Mouse (Mus musculus): Measurements from ENCODE around the gene Tk1.
A peak's percentile ranks its signal among the peaks of the same experiment; 100 is the strongest.
"Not testable (repeated sequence)": the region's sequence is repeated elsewhere in the genome, so short reads cannot be mapped to it uniquely, and the experiment has no call there.

The Tk1 gene

DNA sequence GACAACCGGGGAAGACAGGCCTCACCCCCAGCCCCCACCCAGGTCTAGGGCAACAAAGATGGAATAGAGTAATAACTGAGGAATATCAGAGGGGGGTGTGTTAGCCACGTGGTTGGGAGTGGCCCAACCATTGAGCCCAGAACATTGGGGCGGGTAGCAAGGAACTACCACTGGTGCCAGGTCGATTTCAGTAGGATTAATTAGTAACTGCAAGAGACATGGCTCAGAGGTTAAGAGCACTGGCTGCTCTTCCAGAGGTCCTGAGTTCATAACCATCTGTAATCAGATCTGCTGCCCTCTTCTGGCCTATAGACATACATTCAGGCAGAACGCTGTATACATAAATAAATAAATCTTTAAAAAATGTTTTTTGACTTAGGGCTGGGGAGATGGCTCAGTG is 20.7 kb upstream of the Tk1 start:
- DNase-seq (ENCODE audit: low spot score) = no peak

DNA sequence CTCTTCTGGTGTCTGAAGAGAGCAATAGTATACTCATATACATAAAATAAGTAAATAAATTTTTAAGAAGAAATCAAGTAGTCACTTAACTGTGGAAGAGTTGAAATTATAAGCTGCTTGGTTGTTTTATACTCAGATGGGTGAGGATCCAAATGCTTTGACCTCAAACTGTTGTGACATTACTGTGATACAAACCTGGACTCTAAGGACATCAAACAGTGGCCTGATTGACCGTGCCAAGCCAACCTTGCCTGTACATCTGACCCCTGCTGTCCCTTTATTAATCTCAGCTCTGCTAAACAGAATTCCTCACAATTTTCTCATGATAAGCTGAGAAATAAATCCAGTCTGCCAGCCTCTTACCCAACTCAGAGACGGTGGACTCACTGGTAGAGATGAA is 19.8 kb upstream of the Tk1 start:
- DNase-seq (ENCODE audit: low spot score) = no peak

DNA sequence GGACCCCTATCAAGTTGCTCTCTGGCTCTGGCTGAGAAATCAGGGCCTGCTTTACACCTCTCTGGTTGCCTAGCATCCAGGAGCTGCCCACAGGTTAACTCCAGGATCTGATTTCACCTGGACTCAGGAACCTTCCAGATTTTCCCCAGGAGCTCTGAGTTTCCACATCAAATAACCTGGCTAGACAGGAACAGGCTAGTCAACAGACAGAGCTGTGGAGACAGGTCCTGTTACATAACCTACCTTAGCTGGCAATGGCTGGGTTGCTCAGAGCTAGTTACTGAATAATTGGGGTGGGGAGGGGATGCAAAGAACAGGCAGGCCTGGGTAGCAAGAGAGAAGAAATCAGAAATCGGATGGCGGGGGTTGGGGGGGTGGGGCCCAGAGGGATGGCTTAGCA is 19.1 kb upstream of the Tk1 start:
- no peak for DNase-seq (ENCODE audit: low spot score)

DNA sequence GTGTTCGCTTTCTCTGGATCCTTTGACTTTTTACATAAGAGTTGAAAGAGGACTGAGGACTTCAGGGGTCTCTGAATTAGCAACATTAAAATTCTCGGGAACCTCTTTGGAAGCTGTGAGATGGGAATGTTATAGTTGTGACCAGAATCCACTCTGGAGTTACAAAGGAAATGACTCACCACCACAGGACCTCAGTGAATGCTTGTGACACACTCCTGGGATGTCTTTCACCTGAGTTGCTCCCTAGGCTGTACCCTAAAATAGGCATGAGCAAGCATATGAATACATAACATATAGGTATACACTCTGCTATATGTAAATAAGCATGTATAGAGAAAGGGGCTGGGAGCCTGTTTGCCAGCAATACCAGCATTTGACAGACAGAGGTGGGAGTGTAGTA is 17.5 kb upstream of the Tk1 start:
- DNase-seq (ENCODE audit: low spot score) = no peak

DNA sequence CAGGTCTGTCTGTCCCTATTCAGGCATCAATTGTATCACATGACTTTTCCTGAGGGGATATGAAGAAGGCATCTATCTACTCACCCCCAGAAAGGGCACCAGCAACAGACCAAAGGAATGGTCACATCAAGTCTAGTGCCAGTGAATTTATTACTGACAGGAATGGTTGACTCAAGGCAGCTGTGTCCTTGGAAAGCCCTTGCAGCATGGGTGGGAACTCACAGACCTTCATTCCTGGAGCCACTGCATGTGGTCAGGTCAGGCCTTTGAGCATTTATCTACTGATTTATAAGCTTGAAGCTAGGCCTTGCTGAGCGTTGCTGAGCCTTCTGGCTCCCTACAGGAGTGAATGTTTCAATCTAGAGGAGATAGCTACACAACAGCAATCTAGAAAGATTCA is 15.0 kb upstream of the Tk1 start:
- no peak for DNase-seq (ENCODE audit: low spot score)

DNA sequence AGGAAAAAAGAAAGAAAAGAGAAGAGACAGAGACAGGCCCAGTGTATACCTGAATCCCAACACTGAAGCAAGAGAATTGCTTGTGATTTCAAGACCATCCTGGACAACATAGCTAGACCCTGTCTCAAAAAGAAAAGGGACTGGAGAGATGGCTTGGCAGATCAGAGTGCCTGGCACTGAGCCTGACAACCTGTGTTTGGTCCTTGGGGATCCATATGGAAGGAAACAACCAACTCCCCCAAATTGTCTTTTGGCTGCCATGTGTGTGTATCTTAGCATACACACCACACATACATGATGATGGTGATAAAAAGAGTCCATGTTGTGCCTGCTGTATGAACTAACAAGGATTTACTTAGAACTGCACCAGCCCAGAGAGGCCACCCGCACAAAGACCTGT is 13.1 kb upstream of the Tk1 start:
- no peak for DNase-seq (ENCODE audit: low spot score)

DNA sequence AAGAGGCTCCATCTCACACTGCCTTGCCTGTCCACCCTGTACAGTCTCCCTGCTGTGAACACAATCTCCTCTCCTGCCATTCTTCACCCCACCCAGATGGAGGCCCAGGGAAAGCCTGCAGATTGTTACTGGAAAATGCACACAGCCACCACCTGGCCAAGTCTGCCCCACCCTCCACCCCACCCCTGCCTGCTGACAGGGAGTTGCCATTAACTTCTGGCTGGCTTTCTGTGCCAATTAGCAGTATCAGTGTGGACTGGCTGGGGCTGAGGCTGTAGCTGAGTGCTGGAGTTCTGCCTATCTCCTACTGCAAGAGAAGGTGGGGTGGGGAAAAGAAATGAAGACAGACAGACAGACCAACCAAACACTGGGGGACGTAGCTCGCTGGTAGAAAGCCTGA is 12.7 kb upstream of the Tk1 start:
- DNase-seq (ENCODE audit: low spot score) = no peak

DNA sequence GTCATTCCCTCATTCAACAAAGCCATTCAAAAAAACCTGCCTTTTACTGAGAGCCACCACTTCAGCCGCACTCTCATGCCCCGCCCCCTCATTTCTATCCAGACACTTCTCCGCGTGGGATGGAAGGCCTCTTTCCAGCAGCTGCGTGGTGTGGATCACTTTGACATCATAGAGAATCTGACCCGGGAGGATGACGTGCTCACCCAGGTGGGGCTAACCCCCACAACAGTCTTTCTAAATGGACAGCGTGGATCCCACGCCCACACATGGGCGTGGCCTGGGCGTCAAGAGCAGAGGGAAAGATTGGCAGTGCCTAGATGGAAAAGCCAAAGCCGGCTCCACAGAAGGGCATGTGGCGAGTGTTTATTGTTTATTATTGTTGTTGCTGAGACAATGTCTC is 10.4 kb upstream of the Tk1 start:
- no peak for DNase-seq (ENCODE audit: low spot score)

DNA sequence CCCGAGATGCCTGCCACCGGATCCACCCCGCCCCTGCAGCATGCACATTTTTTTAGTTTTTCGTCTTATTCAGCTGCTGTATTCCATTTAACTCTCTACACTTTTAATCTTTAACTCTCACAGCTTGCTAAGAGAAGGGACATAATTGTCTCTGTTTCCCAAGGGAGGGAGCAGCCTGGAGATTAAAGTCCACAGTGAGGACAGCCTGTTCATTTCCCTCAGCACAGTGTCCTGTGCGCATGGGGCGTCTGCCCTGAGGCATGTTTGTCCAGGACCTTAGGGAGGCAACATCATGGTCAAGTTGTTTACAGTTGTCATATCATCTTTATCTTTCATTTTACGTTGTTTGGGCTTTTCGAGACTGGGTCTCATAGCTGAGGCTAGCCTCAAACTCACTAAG is 8.2 kb upstream of the Tk1 start:
- no peak for DNase-seq (ENCODE audit: low spot score)

DNA sequence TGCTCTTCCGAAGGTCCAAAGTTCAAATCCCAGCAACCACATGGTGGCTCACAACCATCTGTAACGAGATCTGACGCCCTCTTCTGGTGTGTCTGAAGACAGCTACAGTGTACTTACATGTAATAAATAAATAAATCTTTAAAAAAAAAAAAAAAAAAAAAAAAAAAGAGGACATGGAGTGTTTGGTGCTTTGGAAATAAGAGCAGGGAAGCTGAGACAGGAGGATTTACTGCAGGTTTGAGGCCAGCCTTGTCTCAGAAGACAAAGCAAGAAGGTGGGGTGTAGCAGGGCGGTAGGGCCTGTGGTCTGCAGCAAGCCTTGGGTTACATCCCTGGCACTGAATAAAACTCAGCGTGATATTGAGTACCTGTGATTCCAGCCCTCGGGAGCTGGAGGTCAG is 7.6 kb upstream of the Tk1 start:
- DNase-seq (ENCODE audit: low spot score) = not testable (repeated sequence)

DNA sequence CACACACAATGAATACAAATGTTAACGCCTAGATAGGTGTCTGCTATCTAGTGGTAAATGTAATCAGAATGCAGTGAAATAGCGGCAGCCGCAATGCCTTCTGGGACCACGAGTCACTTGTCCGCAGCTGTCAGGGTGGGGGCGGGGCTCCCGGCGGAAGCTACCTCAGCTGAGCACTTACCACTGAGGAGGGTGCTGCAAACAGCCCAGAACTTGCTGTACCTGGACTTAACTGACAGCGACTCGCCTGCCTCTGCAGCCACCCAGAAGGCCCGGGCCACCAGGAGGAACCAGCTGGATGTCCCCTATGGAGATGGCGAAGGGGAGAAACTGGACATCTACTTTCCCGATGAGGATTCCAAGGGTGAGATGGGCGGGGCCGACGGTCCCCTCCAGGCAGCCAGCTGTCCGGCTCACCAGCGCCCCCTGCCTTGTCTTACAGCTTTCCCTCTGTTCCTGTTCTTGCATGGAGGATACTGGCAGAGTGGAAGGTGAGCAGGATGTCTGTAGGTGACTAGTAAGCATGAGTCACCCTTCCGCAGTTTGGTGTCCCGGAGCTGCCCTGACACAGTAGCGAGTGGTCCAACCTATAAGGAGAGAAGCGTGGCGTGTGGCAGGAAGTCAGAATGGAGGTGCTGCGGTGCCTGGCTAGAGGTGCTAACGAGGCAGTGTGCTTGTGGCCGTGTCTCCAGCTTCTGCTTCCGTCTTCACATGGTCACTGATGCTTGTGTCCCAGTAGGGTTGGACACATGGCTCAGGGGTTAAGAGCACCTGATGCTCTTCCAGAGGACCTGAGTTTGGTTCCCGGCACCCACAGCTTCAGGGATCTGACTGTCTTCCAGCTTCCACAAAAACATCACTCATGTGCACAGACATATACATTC is 6.4 kb upstream of the Tk1 start:
- no peak for DNase-seq (ENCODE audit: low spot score)

DNA sequence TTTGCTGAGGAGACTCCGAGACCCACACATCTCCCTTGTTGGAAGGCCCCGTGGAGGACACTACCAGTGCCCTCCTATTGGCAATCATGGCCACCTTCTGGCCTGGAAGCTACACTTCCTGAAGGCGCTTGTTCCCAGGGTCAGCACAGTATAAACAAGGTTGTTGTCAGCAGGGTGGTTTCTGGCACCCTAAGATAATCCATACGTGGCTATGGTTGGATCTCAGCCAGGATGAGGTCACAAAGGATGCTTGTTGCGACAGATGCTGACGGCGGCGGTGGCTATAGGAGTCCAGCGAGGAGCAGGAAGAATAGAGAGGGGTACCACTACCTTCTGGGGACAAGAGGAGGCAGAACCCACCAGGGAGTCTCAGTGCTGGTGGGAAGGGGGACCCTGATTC is 4.5 kb upstream of the Tk1 start:
- no peak for DNase-seq (ENCODE audit: low spot score)

DNA sequence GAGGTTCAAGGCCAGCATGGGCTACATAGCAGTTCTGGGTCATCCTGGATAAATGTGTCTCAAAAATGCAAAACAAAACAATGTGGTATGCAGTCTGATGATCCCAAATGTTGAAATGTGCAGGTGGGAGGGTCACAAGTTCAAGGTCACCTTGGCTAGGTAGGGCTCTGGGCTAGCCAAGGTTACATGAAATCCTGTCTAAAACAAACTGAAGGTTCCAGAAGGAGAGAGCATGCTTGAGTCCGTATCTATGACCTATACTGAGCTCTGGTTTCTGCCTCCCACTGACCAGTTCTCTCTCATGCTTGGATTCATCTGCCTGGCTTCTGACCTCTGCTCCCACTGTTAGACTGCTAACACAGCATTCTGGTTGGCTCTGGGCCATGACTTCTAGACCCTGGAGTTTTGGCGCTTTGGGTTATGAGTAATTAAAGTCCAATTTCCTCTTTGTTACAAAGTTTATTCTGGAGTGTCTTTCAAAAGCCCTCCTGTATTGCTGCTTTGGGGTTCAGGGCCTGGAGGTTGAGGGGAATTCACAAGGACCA is 3.9 kb upstream of the Tk1 start:
- DNase-seq (ENCODE audit: low spot score) = no peak

DNA sequence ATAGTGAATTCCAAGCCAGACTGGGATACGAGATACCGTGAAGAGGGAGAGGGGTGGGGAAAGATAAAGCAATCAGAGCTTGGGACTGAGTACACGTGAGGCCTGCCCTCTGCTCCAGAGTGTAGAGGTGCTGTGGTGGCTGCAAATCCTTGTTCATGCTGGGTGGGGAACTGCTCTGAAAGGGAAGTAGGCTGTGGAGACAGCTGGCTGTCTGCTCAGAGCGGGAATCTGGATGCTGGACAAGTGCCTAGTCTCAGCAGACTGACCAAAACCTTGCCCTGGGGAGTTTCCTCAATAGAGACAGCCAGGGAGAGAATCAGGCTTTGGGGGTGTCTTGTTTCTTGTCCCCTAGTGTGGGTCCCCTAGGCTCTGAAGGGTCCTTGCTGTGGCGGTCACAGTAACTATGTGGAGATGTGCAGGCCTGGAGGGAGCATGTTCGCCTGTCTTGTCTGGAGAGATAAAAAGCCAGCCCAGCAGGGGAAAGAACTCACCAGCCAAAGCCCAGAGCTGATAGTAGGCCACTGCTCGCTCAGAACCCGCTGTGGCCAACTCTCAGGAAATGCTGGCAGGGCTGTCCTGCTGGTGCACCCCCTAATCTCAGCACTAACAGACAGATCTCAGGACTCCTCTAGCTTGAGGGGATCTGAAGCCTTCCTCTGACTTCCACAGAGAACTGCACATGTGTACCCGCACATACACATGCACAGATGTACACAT is 3.2 kb upstream of the Tk1 start:
- DNase-seq (ENCODE audit: low spot score) = no peak

DNA sequence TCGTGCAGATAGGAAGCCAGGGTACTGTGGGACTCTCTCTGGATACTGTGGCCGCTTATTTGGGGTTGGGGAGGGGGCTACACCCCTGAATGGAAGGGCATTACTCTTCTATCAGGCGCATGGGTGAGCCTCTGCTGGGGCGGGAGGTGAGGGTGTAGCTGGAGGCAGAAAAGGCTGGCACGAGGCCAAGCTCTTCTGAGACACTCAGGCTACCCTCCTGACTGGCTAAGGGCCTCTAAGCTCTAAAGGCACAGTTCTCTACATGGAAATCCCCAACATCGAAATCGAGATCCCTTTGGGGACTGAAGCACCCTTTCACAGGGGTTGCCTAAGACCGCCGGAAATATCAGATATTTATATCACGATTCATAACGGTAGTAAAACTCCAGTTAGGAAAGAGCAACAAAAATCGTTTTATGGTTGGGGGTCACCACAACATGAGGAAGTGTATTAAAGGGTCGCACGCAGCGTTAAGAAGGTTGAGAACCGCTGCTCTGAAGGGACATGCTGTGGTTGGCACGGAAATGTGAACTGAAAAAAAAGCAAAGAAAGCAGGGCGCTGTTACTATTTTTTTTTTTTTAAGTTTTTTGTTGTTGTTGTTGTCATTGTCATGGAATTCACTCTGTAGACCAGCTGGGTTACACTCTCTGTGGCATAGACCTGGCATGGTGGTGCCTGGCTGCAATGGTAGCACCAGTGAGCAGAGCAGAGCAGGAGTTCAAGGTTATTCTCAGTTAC is 2.4 kb upstream of the Tk1 start:
- no peak for DNase-seq (ENCODE audit: low spot score)

DNA sequence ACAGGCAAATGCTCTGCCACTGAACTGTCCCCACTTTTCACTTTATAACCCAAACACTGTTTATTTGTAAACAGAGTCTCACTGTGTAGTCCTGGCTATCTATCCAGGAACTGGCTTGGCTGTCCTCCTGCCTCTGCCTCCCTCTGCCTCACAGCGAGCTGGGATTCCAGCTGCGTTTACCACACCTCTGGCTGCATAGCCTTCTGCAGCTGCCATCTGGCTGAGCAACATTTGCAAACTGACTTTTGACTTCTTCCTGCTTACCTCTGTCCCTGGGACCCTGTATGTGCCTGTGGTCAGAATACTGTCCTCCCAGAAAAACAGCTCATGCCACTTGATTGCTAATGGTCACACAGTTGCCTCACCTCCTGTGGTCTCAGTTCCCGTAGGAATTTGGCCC is 1.5 kb upstream of the Tk1 start:
- no peak for DNase-seq (ENCODE audit: low spot score)

DNA sequence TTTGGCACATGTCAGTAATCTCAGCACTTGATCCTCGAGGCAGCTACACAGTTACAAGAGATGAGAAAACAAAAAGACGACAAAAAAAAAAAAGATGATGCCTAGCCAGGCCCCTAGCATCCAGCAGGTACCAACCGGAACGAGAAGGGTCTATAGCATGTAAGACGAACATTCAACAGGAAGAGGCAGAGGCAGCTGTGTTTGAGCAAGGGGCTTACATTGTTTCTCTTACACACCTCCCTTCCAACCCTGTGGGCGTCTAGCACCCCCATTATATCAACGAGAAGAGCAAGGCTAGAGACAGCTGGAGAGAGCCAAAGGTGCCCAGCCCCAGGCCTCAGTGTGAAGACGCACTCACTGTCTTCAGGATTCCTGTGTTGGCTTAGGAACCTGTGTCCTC is 1.0 kb upstream of the Tk1 start:
- DNase-seq (ENCODE audit: low spot score) = no peak

DNA sequence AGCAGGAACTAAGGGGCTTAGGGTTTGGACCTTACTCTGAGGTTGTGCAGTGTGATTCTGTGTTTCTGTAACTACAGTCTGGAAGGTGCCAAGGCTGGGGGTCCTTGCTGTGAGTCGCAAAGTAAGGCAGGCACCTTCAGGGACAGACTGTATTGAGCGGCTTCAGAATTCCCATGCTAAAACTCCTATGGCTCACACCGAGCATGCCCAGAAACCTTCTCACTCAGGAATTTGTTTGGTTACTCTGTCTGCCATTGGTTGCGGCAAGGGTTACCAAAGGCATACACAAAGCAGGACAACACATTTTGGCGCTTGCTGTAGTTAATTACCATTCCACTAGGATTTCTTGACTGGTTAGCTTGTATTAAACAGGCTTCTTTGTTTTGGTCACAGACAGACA is 272 bp upstream of the Tk1 start:
- DNase-seq (ENCODE audit: low spot score) = no peak

DNA sequence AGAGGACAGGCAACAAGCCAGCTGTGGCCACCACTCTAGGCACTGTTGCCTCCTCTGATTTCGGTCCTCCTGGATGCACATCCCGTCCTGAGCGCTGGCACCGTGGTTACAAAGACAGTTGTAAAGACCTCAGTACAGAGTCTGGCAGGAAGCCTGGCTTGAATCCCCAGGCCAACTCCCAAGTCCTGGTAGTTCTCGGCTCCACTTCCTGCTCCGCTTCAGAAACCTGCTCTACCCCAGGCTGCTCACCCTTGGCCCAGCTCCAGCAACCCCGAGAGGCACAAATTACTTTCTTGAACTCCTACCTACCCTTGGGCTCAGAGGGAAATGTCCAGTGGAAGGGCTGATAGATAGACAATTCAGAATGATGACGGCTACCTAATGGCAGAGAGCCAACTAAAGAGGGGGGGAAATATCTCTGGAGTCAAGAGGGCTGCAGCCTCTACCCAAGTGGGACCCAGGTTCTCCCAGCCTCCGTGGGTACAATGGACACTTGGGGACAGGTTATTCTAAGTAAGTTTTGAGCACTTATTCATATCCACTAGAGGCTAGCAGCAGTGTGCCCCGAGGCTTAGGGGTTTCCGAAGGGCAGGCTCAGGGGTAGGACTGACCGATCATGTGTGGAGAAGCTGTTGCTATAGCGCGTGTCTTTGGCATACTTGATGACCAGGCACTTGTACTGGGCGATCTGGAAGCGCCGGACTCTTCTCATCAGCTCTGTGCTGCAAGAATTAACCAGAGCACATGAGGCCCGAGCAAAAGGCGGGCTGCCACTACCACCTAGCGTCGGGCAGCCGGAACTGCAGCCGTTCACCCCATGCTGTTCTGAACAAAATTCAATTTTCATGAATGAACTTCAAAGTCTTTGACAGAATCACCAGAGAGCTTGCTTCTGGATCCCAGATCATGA is 1.6 kb downstream of the Tk1 start:
- peak; percentile 47 for DNase-seq (ENCODE audit: low spot score)

DNA sequence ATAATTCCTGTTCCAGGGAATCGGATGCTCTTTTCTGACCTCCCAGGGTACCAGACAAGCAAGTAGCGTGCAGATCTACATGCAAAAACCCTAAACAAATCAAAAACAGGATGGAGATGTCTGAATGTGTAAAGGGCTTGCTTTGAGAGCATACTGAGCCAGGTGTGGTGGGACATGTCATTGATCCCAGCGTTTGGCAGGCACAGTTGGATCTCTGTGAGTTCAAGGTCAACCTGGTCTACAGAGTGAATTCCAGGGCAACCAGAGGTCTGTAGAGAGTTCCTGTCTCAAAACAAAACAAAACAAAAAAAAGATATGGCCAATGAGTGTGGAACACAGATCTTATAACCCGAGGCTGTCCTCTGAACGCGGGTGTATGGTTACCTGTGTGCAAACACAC is 2.5 kb downstream of the Tk1 start:
- DNase-seq (ENCODE audit: low spot score) = no peak

DNA sequence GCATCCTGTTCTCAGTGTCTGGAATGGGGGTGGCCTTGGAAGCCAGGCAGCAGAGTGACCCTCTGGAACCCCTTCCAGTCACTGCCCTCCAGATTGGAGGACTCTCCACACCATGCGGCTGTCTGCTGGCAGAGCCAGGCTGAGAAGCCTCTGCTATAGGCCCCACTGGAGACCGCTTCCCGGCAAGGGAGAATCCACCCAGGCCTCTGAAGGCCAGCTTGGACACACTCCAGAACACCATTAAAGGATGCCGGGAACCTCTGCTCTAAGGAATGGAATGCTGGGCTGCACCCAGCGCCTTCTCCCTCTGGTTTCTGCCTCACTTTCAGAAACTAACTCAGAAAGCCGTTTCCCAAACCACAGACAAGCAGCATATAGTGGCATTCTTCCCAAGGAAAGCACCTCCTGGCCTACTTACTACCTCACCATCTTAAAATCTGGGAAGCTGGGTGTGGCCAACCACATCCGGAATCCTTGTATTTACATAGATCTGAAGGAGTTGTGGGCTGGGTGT is 3.1 kb downstream of the Tk1 start:
- DNase-seq (ENCODE audit: low spot score) = no peak

Measured in left cerebral cortex, adult 11 months (tissue).